Mouse (Mus musculus) retina, postnatal 1 day (tissue): ENCODE results near the gene Marveld3.

Experiments used
- DNase-seq: peaks from one replicate; pipeline ENCODE4 v3.0.0-alpha.2; 2012

Gene Marveld3

DNA sequence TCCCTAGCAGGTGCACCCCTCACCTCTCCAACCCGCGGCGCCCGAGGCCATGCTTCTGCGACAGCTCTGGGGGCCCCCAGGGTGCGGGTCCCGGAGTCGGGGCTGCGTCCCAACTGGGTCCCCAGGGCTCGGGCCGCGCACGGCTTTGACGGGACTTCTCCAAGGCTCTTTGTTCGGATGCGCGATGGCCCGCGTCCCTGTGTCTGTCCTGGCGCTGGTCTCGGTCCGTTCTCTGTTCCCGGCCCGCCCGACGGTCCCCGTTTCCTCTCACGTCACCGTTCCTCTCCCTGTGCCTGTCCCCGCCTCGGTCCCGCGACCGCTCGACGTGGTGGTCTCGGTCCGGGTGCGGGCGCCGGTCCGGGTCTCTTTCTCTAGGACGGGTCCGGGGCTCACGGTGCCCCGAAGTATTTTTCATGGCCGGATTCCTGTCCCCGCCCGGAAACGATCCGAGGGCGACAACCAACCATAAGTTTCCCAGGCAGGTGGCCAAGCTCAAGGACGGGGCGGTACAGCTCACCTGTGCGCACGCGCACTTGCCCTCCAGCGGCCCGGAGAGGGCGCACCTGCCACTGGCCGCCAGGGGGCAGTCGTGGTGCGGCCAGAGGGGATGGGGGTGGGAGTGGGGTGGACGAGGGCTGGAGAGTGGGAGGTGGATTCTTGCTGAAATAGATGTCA is at the start of gene Marveld3:
TSS of gene Marveld3 (minus strand) at position 511 of the 675 bp plus-strand sequence.
- peak; percentile 73 for DNase-seq

DNA sequence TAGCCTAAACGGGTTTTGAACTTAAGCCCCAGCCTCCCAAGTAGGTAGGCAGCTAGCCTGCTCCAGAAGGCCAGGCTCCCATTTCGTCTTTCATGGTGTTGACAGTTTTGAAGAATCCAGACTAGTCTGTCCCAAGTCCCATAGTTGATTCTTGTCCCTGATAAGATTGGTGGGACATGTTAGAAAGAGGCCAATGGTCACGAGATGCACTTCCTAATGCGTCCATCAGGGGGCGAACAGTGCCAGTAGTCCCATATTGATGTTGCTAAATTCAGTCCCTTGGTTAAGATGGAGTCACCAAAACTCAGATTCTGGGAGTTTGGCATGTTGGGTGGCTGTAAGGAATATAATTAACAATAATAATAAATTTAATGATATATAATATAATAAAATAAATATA is 48.9 kb upstream of the Marveld3 start:
- DNase-seq, result peak; percentile 63

DNA sequence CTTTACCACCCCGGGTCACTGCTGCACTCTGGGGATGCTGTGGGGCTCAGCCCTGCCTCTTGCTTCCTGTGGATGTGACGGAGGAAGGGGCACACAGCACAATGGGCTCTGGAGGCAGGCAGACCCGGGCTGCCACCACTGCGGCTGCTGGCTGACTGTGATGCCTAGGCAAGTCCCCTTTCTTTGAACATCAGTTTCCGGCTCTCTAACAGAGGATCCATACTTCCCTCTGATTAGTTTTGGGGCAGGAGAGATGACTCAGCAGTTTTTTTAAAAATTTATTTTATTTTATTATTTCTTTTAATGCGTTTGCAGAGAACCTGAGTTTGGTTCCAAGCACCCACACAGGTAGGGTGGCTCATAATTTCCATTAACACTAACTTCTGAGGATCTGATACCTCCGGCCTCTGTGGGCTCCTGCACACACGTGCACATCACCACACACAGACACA is 47.0 kb upstream of the Marveld3 start:
- DNase-seq, result no peak

GRCm38 (mm10) chr8:110008228-110008994 is 46.4 kb upstream of the Marveld3 start:
- no peak for DNase-seq

DNA sequence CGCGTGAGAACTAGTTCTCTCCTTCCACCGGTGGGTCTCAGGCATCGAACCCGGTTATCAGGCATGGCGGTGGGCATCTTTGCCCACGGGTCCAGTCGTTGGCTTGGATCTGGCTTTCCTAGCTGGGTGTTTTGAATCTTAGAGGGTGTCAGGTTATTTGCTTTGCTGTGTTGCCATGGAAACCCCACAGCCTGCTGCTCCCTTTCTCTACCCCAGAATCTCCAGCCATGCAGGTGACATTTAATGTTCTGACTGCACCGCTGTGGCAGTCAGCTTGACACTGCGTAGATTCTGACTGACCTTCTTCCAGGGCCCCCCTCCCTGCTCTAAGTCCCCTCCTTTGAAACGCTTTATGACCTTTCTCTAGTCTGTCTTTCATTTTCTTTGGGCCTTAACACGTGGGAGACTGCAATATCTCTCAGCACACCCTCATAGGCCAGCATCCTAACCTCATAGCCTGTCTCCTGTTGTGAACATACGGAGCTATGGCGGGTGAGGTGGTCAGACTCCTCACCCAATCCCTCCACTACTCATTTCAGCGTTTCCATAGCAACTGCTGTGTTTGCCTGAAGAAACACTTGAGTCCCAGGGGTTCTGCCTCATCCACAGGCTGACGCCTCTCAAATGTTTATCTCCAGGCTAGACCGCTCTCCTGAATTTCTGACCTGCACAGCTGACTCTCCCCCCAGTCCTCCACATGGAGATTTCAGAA is 44.5 kb upstream of the Marveld3 start:
- peak; percentile 55 for DNase-seq

DNA sequence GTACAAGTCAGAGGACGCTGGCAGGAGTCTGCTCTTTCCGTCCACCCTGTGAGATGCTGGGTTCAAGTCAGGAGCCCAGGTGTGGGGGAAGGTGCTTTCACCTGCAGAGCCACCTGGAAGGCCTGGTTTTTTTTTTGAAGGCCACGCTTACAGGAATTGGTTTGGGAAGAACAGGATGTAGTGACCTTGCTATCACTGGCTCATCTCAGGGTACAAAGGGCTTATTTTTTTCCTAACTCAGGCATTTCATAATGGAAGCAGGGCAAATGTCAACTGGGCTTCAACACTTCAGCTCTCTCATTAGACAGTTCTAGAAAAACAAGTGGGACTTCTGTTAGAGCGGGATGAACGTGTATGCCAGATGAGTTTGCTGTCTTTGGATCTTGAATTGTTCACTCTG is 42.3 kb upstream of the Marveld3 start:
- DNase-seq, result no peak

GRCm38 (mm10) chr8:110002953-110003352 is 41.0 kb upstream of the Marveld3 start:
- peak; percentile 27 for DNase-seq

GRCm38 (mm10) chr8:109999974-110000373 is 38.0 kb upstream of the Marveld3 start:
- no peak for DNase-seq

DNA sequence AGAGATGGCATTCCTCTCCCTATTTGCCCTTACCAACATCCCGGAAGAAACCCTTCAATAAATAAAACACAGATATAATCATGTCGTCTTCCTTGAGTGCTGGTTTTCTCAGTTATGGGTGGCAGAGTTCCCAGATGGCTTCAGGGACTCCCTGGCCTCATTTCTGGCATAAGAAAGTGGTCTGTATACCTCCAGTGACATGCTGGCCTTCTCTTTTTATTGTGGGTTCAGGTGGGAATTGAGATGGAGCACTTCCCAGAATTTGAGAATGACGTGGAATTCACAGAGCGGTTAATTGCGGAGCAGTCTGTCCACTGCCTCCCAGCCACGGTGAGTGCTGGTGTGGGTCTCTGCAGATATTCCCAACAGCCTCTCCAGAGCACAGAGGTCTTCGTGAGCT is 36.1 kb upstream of the Marveld3 start:
- DNase-seq, result no peak

- no peak for DNase-seq
Measured at GRCm38 (mm10) chr8:109997381-109997780, 35.4 kb upstream of the Marveld3 start.

- DNase-seq, result no peak
Measured at GRCm38 (mm10) chr8:109992951-109993350, 30.9 kb upstream of the Marveld3 start.

GRCm38 (mm10) chr8:109992166-109992565 is 30.2 kb upstream of the Marveld3 start:
- no peak for DNase-seq

GRCm38 (mm10) chr8:109990224-109990623 is 28.2 kb upstream of the Marveld3 start, which contains the start of gene Tat:
Tat (plus strand) TSS chr8:109990437.
- DNase-seq, result no peak

- no peak for DNase-seq
Measured at GRCm38 (mm10) chr8:109989151-109989550, 27.1 kb upstream of the Marveld3 start.

- DNase-seq, result no peak
Measured at GRCm38 (mm10) chr8:109987776-109988175, 25.8 kb upstream of the Marveld3 start.

- no peak for DNase-seq
Measured at GRCm38 (mm10) chr8:109986384-109986783, 24.4 kb upstream of the Marveld3 start.

DNA sequence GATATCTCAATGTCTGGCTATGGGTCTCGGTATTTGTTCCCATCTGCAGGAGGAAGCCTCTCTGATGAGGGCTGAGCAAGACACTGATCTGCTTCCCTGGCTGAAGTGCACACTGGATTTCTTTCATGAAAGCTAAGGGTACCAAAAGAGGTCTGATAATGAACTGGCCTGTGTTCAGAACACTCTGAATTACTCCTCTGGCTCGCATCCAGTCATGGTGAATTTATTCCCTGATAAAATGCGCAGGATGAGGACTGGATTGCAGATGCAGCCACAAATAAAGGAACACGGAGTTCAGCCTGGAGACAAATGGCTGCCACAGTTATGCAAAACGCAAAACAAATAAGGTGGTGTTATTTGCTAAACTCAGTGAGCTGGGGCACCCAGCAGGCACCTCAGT is 21.9 kb upstream of the Marveld3 start:
- no peak for DNase-seq

- no peak for DNase-seq
Measured at GRCm38 (mm10) chr8:109982386-109983105, 20.5 kb upstream of the Marveld3 start.

DNA sequence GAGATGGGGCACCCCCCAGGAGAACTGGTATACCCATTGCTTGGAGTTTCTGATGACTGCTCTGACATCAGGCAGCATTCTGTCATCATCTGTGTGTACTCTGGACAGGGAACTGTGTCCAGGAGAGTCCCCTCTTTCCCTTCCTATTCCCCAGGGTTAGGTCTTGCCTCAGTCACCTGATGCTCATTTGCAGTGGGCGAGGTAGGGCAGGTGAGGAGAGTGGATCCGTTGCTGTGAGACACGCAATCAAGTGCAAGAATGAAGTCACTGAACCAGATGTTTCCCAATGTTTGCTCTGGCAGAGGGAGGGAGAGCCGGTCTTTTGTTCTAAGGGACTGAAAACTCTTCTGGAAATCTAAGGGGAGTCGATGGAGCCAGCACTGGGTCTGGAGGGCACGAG is 17.3 kb upstream of the Marveld3 start:
- DNase-seq, result no peak

- no peak for DNase-seq
Measured at GRCm38 (mm10) chr8:109972901-109973300, 10.9 kb upstream of the Marveld3 start.

DNA sequence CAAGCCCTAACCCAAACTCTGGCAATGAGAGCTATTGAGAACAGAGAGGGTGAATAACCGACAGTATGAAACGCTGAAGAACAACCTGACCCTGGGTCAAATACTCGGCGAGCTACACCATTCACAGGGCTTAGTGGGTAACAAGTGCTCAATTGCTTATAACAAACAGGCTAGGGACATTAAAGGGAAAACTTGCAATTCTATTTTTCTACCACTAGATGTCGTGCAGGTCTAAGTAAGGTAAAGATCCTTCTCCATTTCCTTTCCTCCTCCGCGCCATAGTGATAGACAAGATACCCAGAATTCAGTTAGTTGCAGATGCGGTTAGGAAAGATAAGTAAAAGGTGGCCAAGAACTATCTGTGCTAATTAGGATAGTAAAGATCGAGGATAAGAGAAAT is 8.3 kb upstream of the Marveld3 start:
- peak; percentile 80 for DNase-seq

GRCm38 (mm10) chr8:109968837-109969236 is 6.8 kb upstream of the Marveld3 start:
- no peak for DNase-seq

DNA sequence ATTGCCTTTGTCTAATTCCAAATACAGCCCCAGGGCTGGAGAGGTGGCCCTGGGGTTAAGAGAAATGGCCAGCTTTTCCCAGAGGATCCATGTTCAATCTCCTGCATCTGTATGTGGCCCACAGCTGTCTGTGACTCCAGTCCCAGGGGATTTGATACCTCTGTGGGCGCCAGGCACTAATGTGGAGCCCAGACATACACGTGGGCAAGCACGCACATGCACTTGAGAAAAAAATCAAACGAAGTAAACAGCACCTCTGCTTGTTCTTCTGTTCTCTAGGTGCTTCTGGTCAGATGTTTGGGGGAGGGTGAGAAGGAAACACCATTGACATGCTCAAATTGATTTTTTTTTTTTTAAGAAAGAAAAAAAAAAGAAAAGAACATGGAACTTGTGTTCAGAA is 2.1 kb upstream of the Marveld3 start:
- DNase-seq, result no peak
